Mouse (Mus musculus): Measurements from ENCODE around the gene Katnbl1. TPM values are rescaled to one million over a fixed set of nuclear protein-coding genes. Genes with fewer than 3 reads are reported as not detected.
"Not testable (repeated sequence)": the region's sequence is repeated elsewhere in the genome, so short reads cannot be mapped to it uniquely, and the experiment has no call there.

Gene Katnbl1
- polyA plus RNA-seq, 1 experiment from 2014 or later, result 28.1 TPM

- H3K36me3 ChIP-seq; H3K27ac ChIP-seq (ENCODE audit: poor library complexity, severe bottlenecking); H3K27me3 ChIP-seq (replicated peaks); H3K9ac ChIP-seq; H3K9me3 ChIP-seq (replicated peaks); H3K4me1 ChIP-seq (replicated peaks); ATAC-seq (ENCODE audit: insufficient number of reproducible peaks, low FRiP score); H3K4me3 ChIP-seq; H3K4me2 ChIP-seq: not testable (repeated sequence)
- WGBS, result 78% methylated on average over 4 of the region's 4 CpGs
Observed at GRCm38 (mm10) chr2:112448046-112448445, 69.0 kb downstream of the Katnbl1 start.

- ATAC-seq (ENCODE audit: insufficient number of reproducible peaks, low FRiP score), result no peak
- no peak overlapping the region for H3K9ac ChIP-seq
- H3K4me2 ChIP-seq, result no peak overlapping the region
- H3K4me1 ChIP-seq (replicated peaks), result no peaks in the 10 kb centered on the region
- no peaks in the 10 kb centered on the region for H3K9me3 ChIP-seq (replicated peaks)
- H3K4me3 ChIP-seq, result no peak overlapping the region
- H3K27me3 ChIP-seq (replicated peaks), result no peaks in the 10 kb centered on the region
- no peaks in the 10 kb centered on the region for H3K36me3 ChIP-seq
- no peak overlapping the region for H3K27ac ChIP-seq (ENCODE audit: poor library complexity, severe bottlenecking)
Observed at GRCm38 (mm10) chr2:112448510-112449059, 69.6 kb downstream of the Katnbl1 start.

GRCm38 (mm10) chr2:112449597-112450296, 70.7 kb downstream of the Katnbl1 start:
- no peak for ATAC-seq (ENCODE audit: insufficient number of reproducible peaks, low FRiP score)
- WGBS, result 29% methylated on average over 4 of the region's 4 CpGs

GRCm38 (mm10) chr2:112452513-112452912, 73.5 kb downstream of the Katnbl1 start:
- not testable (repeated sequence) for H3K27ac ChIP-seq (ENCODE audit: poor library complexity, severe bottlenecking); H3K4me2 ChIP-seq; H3K36me3 ChIP-seq; ATAC-seq (ENCODE audit: insufficient number of reproducible peaks, low FRiP score); H3K4me1 ChIP-seq (replicated peaks); H3K4me3 ChIP-seq; H3K9ac ChIP-seq; H3K9me3 ChIP-seq (replicated peaks); H3K27me3 ChIP-seq (replicated peaks)

More at GRCm38 (mm10) chr2:112449597-112450296, 70.7 kb downstream of the Katnbl1 start:
- Histone ChIP-seq H3K27ac (ENCODE audit: poor library complexity, severe bottlenecking) (no peak overlapping the region), H3K4me3 (no peak overlapping the region), H3K4me1 (replicated peaks) (no peaks in the 10 kb centered on the region), H3K9me3 (replicated peaks) (no peaks in the 10 kb centered on the region), H3K27me3 (replicated peaks) (no peaks in the 10 kb centered on the region), H3K9ac (no peak overlapping the region), H3K36me3 (no peaks in the 10 kb centered on the region), H3K4me2 (no peak overlapping the region)

- peak; percentile 49 for ATAC-seq (ENCODE audit: insufficient number of reproducible peaks, low FRiP score)
- peak overlapping the region; percentile 93 for H3K9ac ChIP-seq
- H3K9me3 ChIP-seq (replicated peaks), result no peaks in the 10 kb centered on the region
- H3K36me3 ChIP-seq, result no peaks in the 10 kb centered on the region
- peak overlapping the region; percentile 83 for H3K4me3 ChIP-seq
- H3K4me1 ChIP-seq (replicated peaks), result peaks cover 5% of the 10 kb centered on the region; the same call in 1 of the 2 replicates
- H3K4me2 ChIP-seq, result peak overlapping the region; percentile 81
- WGBS, result 30% methylated on average over 17 of the region's 17 CpGs
- H3K27me3 ChIP-seq (replicated peaks), result no peaks in the 10 kb centered on the region
- peak overlapping the region; percentile 88 for H3K27ac ChIP-seq (ENCODE audit: poor library complexity, severe bottlenecking)
Observed at GRCm38 (mm10) chr2:112454125-112454861, 75.3 kb downstream of the Katnbl1 start.

GRCm38 (mm10) chr2:112454862-112455564, 76.0 kb downstream of the Katnbl1 start, which contains the start of gene Emc7:
Gene Emc7, plus strand, starts transcription at chr2:112454997.
- peak within 1 kb of the TSS; percentile 93 for H3K9ac ChIP-seq
- ATAC-seq (ENCODE audit: insufficient number of reproducible peaks, low FRiP score), result peak; percentile 97
- peaks cover 5% of the 10 kb centered on the region; the same call in 1 of the 2 replicates for H3K4me1 ChIP-seq (replicated peaks)
- H3K27me3 ChIP-seq (replicated peaks), result no peaks in the 10 kb centered on the region
- H3K27ac ChIP-seq (ENCODE audit: poor library complexity, severe bottlenecking), result peak within 1 kb of the TSS; percentile 88
- peaks cover 2% of the 10 kb centered on the region for H3K36me3 ChIP-seq
- under 1% methylated on average over 49 of the region's 49 CpGs for WGBS
- H3K4me3 ChIP-seq, result peak within 1 kb of the TSS; percentile 83
- no peaks in the 10 kb centered on the region for H3K9me3 ChIP-seq (replicated peaks)
- peak within 1 kb of the TSS; percentile 81 for H3K4me2 ChIP-seq

- H3K4me1 ChIP-seq (replicated peaks), result peaks cover 4% of the 10 kb centered on the region; the same call in 1 of the 2 replicates
- ATAC-seq (ENCODE audit: insufficient number of reproducible peaks, low FRiP score), result no peak
- peaks cover 29% of the 10 kb centered on the region for H3K36me3 ChIP-seq
- no peak overlapping the region for H3K9ac ChIP-seq
- no peaks in the 10 kb centered on the region for H3K27me3 ChIP-seq (replicated peaks)
- 85% methylated on average over 3 of the region's 3 CpGs for WGBS
- no peak overlapping the region for H3K27ac ChIP-seq (ENCODE audit: poor library complexity, severe bottlenecking)
- no peak overlapping the region for H3K4me3 ChIP-seq
- no peak overlapping the region for H3K4me2 ChIP-seq
- H3K9me3 ChIP-seq (replicated peaks), result no peaks in the 10 kb centered on the region
Observed at GRCm38 (mm10) chr2:112460557-112460956, 81.5 kb downstream of the Katnbl1 start.

Other genes starting within 250 kb of the Katnbl1 start
- gene Olfr1316, start 244.2 kb upstream of the Katnbl1 start, polyA plus RNA-seq (2016; fragmentation: Nextera tagmentation; extraction: Ambion mirVana), result not detected in 2 replicates
- not detected in 2 replicates for gene Olfr1317, start 238.9 kb upstream of the Katnbl1 start, polyA plus RNA-seq (2016; fragmentation: Nextera tagmentation; extraction: Ambion mirVana)
- not detected in 2 replicates for gene Olfr1318, start 225.0 kb upstream of the Katnbl1 start, polyA plus RNA-seq (2016; fragmentation: Nextera tagmentation; extraction: Ambion mirVana)
- 18.4 and 18.6 TPM in 2 replicates for gene Lpcat4, start 139.7 kb upstream of the Katnbl1 start, polyA plus RNA-seq (2016; fragmentation: Nextera tagmentation; extraction: Ambion mirVana)
- gene Nutm1, start 119.9 kb upstream of the Katnbl1 start, polyA plus RNA-seq (2016; fragmentation: Nextera tagmentation; extraction: Ambion mirVana), result not detected in 2 replicates
- 159 and 169 TPM in 2 replicates for gene Nop10, start 117.3 kb upstream of the Katnbl1 start, polyA plus RNA-seq (2016; fragmentation: Nextera tagmentation; extraction: Ambion mirVana)
- gene Slc12a6, start 113.4 kb upstream of the Katnbl1 start, polyA plus RNA-seq (2016; fragmentation: Nextera tagmentation; extraction: Ambion mirVana), result 15.1 and 17.7 TPM in 2 replicates
- gene Gm21985, start 112.9 kb upstream of the Katnbl1 start, polyA plus RNA-seq (2016; fragmentation: Nextera tagmentation; extraction: Ambion mirVana), result not detected in 2 replicates
- 86.2 and 91.4 TPM in 2 replicates for gene Emc4, start 11.2 kb upstream of the Katnbl1 start, polyA plus RNA-seq (2016; fragmentation: Nextera tagmentation; extraction: Ambion mirVana)
- 18.5 and 18.8 TPM in 2 replicates for gene Emc7, start 75.8 kb downstream of the Katnbl1 start, polyA plus RNA-seq (2016; fragmentation: Nextera tagmentation; extraction: Ambion mirVana)
- gene Chrm5, start 101.6 kb downstream of the Katnbl1 start, polyA plus RNA-seq (2016; fragmentation: Nextera tagmentation; extraction: Ambion mirVana), result not detected in 2 replicates
- gene Aven, start 113.8 kb downstream of the Katnbl1 start, polyA plus RNA-seq (2016; fragmentation: Nextera tagmentation; extraction: Ambion mirVana), result 11.7 and 12.1 TPM in 2 replicates